Mouse (Mus musculus) heart, embryonic 14.5 days (tissue): ENCODE measurements at regions not wholly inside any gene's neighbourhood (a gene's known extent, or its start where the extent isn't known, plus 50 kb on each side); places are given as distances from the start of the nearest gene placed in this dataset.

ENCODE experiments used
- ATAC-seq: fragments of 200-750 bp; cut with Nextera tagmentation; 2 replicates; pipeline ENCODE4 v1.8.0; 2017; ENCODE audit warnings: low read depth, moderate TSS enrichment; ENCODE audit not compliant: insufficient number of reproducible peaks, insufficient read depth, low FRiP score
- H3K27ac ChIP-seq, 2 experiments: fragments of 200-500 bp in 1 of 2; fragments of 300-500 bp in 1 of 2; sonication (generic) in 1 of 2; replicated peaks in 1 of 2; 2 replicates each; pipeline ENCODE4 v1.5.1; 2012 to 2014; ENCODE audit warnings: low read depth in 2 of 2, low read length in 2 of 2, control low read depth in 1 of 2, mild to moderate bottlenecking in 1 of 2, mixed read lengths in 1 of 2; ENCODE audit not compliant: control insufficient read depth in 1 of 2, insufficient read depth in 1 of 2
- H3K27me3 ChIP-seq: fragments of 300-500 bp; sonication (generic); 2 replicates; pipeline ENCODE4 v1.6.1; 2014; ENCODE audit warnings: mild to moderate bottlenecking, low read length, control low read depth; ENCODE audit not compliant: control insufficient read depth, insufficient read depth
- H3K36me3 ChIP-seq: fragments of 300-500 bp; sonication (generic); 2 replicates; pipeline ENCODE4 v1.6.1; 2014; ENCODE audit warnings: mild to moderate bottlenecking, control low read depth, low read length, mixed read lengths; ENCODE audit not compliant: control insufficient read depth, insufficient read depth
- H3K4me1 ChIP-seq, 2 experiments: fragments of 200-500 bp in 1 of 2; fragments of 300-500 bp in 1 of 2; sonication (generic) in 1 of 2; 2 replicates each; pipeline ENCODE4 v1.6.1; 2012 to 2014; ENCODE audit warnings: low read length in 2 of 2, control low read depth in 1 of 2, mixed read lengths in 1 of 2; ENCODE audit not compliant: control insufficient read depth in 2 of 2, insufficient read depth in 2 of 2
- H3K4me2 ChIP-seq: fragments of 300-500 bp; sonication (generic); 2 replicates; pipeline ENCODE4 v1.6.1; 2014; ENCODE audit warnings: mild to moderate bottlenecking, low read length
- H3K4me3 ChIP-seq, 2 experiments: fragments of 200-500 bp in 1 of 2; fragments of 300-500 bp in 1 of 2; sonication (generic) in 1 of 2; 2 replicates each; pipeline ENCODE4 v1.5.1; 2012 to 2014; ENCODE audit warnings: low read length in 2 of 2, mild to moderate bottlenecking in 2 of 2, control low read depth in 1 of 2, low read depth in 1 of 2, moderate library complexity in 1 of 2; ENCODE audit not compliant: control insufficient read depth in 1 of 2, insufficient read depth in 1 of 2
- H3K9ac ChIP-seq: fragments of 300-500 bp; sonication (generic); 2 replicates; pipeline ENCODE4 v1.6.1; 2014; ENCODE audit warnings: mild to moderate bottlenecking, low read length
- H3K9me3 ChIP-seq: fragments of 300-500 bp; sonication (generic); 2 replicates; pipeline ENCODE4 v1.6.1; 2016; ENCODE audit warnings: low read length, control low read depth; ENCODE audit not compliant: control insufficient read depth
- WGBS: fragments of 180-500 bp; shearing (Covaris S2); extraction: QIAGEN DNeasy Blood & Tissue Kit; methylation state at CpG from one replicate; pipeline ENCODE4 v1.1.7; 2014; 5-methylcytosine and 5-hydroxymethylcytosine counted together

GRCm38 (mm10) chr13:97549384-97549783, 211.0 kb downstream of the Gm10260 start:
- no peak for ATAC-seq
- Histone ChIP-seq H3K36me3 (no peaks in the 10 kb centered on the region), H3K27me3 (no peaks in the 10 kb centered on the region), H3K9me3 (no peaks in the 10 kb centered on the region), H3K4me1 (peaks cover 19% of the 10 kb centered on the region in 2 experiments), H3K4me2 (no peak overlapping the region), H3K27ac (peak overlapping the region; percentile 80 to 82), H3K4me3 (no peak overlapping the region), H3K9ac (no peak overlapping the region)
- 88% methylated on average over 6 of the region's 6 CpGs for WGBS

GRCm38 (mm10) chr13:97548527-97548977, 211.9 kb downstream of the Gm10260 start:
- Histone ChIP-seq H3K9me3 (no peaks in the 10 kb centered on the region), H3K27ac (peak overlapping the region; percentile 80 to 82), H3K27me3 (no peaks in the 10 kb centered on the region), H3K36me3 (no peaks in the 10 kb centered on the region), H3K4me3 (no peak overlapping the region), H3K4me2 (peak overlapping the region; percentile 31), H3K4me1 (peaks cover 17 to 18% of the 10 kb centered on the region in 2 experiments), H3K9ac (peak overlapping the region; percentile 36; the same call in 1 of the 2 replicates)
- 9% methylated on average over 9 of the region's 9 CpGs for WGBS
- 0 out of 2 replicates have a peak, but pooled peaks have one; percentile 37 for ATAC-seq

GRCm38 (mm10) chr13:97546936-97547335, 213.5 kb downstream of the Gm10260 start:
- Histone ChIP-seq H3K9me3 (no peaks in the 10 kb centered on the region), H3K4me1 (peaks cover 17 to 18% of the 10 kb centered on the region in 2 experiments), H3K9ac (no peak overlapping the region), H3K4me2 (no peak overlapping the region), H3K36me3 (no peaks in the 10 kb centered on the region), H3K27me3 (no peaks in the 10 kb centered on the region), H3K27ac (peak overlapping the region in 1 of 2 experiments; percentile 82; a peak in 1 of 4 replicates), H3K4me3 (no peak overlapping the region)
- ATAC-seq, result no peak
- WGBS, result 28% methylated on average over 5 of the region's 5 CpGs

- no peak for ATAC-seq
- H3K27ac ChIP-seq, result no peak overlapping the region
- no peak overlapping the region for H3K4me2 ChIP-seq
- H3K9ac ChIP-seq, result no peak overlapping the region
- no peak overlapping the region for H3K4me3 ChIP-seq
- no peaks in the 10 kb centered on the region for H3K36me3 ChIP-seq
- H3K4me1 ChIP-seq, result peaks cover 17 to 18% of the 10 kb centered on the region in 2 experiments
- H3K27me3 ChIP-seq, result no peaks in the 10 kb centered on the region
- H3K9me3 ChIP-seq, result no peaks in the 10 kb centered on the region
- WGBS, result 68% methylated on average over 9 of the region's 9 CpGs
Observed at GRCm38 (mm10) chr13:97545971-97546454, 214.4 kb downstream of the Gm10260 start.

- 72% methylated on average over 9 of the region's 9 CpGs for WGBS
- H3K9ac ChIP-seq, result no peak overlapping the region
Observed at GRCm38 (mm10) chr13:97539686-97540085, 220.7 kb downstream of the Gm10260 start.

GRCm38 (mm10) chr13:97538441-97538840, 222.0 kb downstream of the Gm10260 start:
- no peak overlapping the region for H3K4me2 ChIP-seq
- H3K27me3 ChIP-seq, result no peaks in the 10 kb centered on the region
- no peak overlapping the region for H3K4me3 ChIP-seq
- H3K4me1 ChIP-seq, result peaks cover 6 to 17% of the 10 kb centered on the region in 2 experiments
- H3K9ac ChIP-seq, result no peak overlapping the region
- H3K27ac ChIP-seq, result no peak overlapping the region
- no peaks in the 10 kb centered on the region for H3K9me3 ChIP-seq
- WGBS, result 84% methylated on average over 7 of the region's 7 CpGs
- ATAC-seq, result no peak
- H3K36me3 ChIP-seq, result no peaks in the 10 kb centered on the region

More at GRCm38 (mm10) chr13:97539686-97540085, 220.7 kb downstream of the Gm10260 start:
- no peak overlapping the region for H3K4me3 ChIP-seq
- ATAC-seq, result no peak
- H3K9me3 ChIP-seq, result no peaks in the 10 kb centered on the region
- no peak overlapping the region for H3K4me2 ChIP-seq
- H3K4me1 ChIP-seq, result peaks cover 0 to 7% of the 10 kb centered on the region in 2 experiments; a peak in 2 of 4 replicates
- H3K36me3 ChIP-seq, result no peaks in the 10 kb centered on the region
- H3K27me3 ChIP-seq, result no peaks in the 10 kb centered on the region
- H3K27ac ChIP-seq, result no peak overlapping the region

GRCm38 (mm10) chr13:97537686-97538085, 222.7 kb downstream of the Gm10260 start:
- Histone ChIP-seq H3K4me2 (no peak overlapping the region), H3K27me3 (no peaks in the 10 kb centered on the region), H3K4me3 (no peak overlapping the region), H3K27ac (no peak overlapping the region), H3K36me3 (no peaks in the 10 kb centered on the region), H3K4me1 (peaks cover 10 to 22% of the 10 kb centered on the region in 2 experiments), H3K9me3 (no peaks in the 10 kb centered on the region), H3K9ac (no peak overlapping the region)
- no peak for ATAC-seq
- 69% methylated on average over 7 of the region's 7 CpGs for WGBS

- Histone ChIP-seq H3K9me3 (no peaks in the 10 kb centered on the region), H3K9ac (no peak overlapping the region), H3K27me3 (no peaks in the 10 kb centered on the region), H3K27ac (no peak overlapping the region), H3K4me1 (peaks cover 10 to 22% of the 10 kb centered on the region in 2 experiments), H3K4me3 (no peak overlapping the region), H3K36me3 (no peaks in the 10 kb centered on the region), H3K4me2 (no peak overlapping the region)
- ATAC-seq, result no peak
- 87% methylated on average over 11 of the region's 11 CpGs for WGBS
Observed at GRCm38 (mm10) chr13:97537206-97537605, 223.2 kb downstream of the Gm10260 start.
